Mouse (Mus musculus): ENCODE measurements around the gene Ilvbl. TPM values are rescaled to one million over a fixed set of nuclear protein-coding genes. Genes with fewer than 3 reads are reported as not detected.

Gene Ilvbl
- polyA plus RNA-seq, 1 experiment from 2014 or later, result 27.5 TPM

GRCm38 (mm10) chr10:78585606-78586005 lies 11.5 kb downstream of the Ilvbl start:
- Histone ChIP-seq H3K4me3 (ENCODE audit: low read depth, low read length) (no peak overlapping the region), H3K4me2 (replicated peaks; ENCODE audit: low read depth, low read length) (no peak overlapping the region), H3K27me3 (ENCODE audit: control insufficient read depth, insufficient read depth, low read length) (no peaks in the 10 kb centered on the region), H3K9ac (ENCODE audit: low read depth, low read length) (no peak overlapping the region), H3K4me1 (replicated peaks; ENCODE audit: control insufficient read depth, insufficient read depth, low read length) (no peaks in the 10 kb centered on the region), H3K9me3 (ENCODE audit: control insufficient read depth, low read length) (no peaks in the 10 kb centered on the region), H3K36me3 (ENCODE audit: control insufficient read depth, insufficient read depth, low read length) (peaks cover 5% of the 10 kb centered on the region), H3K27ac (ENCODE audit: low read depth, low read length) (no peak overlapping the region)
- DNase-seq (ENCODE audit: low spot score), result no peak
- 87% methylated on average over 22 of the region's 22 CpGs for WGBS
- ATAC-seq (ENCODE audit: low FRiP score), result no peak

DNA sequence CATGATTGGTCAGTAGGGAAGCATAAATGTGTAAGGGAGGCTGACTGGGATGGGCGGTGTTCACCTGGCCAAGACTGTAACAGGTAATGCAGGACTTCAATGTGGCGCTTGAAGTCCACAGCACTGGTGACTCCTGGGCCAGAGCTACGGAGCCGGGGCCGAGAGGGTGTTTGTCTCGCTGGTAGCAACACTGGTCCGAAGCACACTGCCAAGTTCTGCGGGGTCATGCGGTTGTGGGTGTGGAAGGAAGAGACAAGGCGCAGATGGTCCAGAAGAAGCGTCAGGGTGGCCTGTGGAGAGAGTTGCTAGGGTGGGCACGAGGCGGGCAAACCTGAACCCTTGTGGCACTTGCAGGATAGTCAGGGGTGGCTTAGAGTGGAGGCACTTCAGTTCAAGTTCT lies 11.9 kb downstream of the Ilvbl start:
- ATAC-seq (ENCODE audit: low FRiP score), result no peak
- Histone ChIP-seq H3K4me2 (replicated peaks; ENCODE audit: low read depth, low read length) (no peak overlapping the region), H3K36me3 (ENCODE audit: control insufficient read depth, insufficient read depth, low read length) (peaks cover 5% of the 10 kb centered on the region), H3K27ac (ENCODE audit: low read depth, low read length) (no peak overlapping the region), H3K9me3 (ENCODE audit: control insufficient read depth, low read length) (no peaks in the 10 kb centered on the region), H3K4me1 (replicated peaks; ENCODE audit: control insufficient read depth, insufficient read depth, low read length) (no peaks in the 10 kb centered on the region), H3K9ac (ENCODE audit: low read depth, low read length) (no peak overlapping the region), H3K27me3 (ENCODE audit: control insufficient read depth, insufficient read depth, low read length) (no peaks in the 10 kb centered on the region), H3K4me3 (ENCODE audit: low read depth, low read length) (no peak overlapping the region)
- no peak for DNase-seq (ENCODE audit: low spot score)
- 95% methylated on average over 13 of the region's 13 CpGs for WGBS

DNA sequence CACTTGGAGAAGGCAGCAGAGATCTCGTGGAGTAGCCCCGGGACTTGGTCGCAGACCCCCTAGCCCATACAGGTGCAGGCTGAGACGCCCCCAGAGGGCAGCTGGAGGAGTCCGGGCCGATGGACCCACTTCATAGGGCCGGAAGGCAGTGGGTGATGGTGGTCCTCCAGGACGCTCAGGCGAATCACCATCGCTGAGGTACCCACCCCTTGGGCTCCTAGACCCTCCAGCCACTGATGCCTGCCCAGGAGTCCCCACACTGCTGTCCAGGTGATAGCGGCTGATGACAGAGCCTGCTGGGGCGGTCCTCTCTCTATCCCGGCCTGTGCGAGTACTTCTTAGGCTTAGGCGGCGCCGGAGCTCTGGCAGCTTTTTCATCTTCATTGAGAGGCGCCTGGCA lies 15.1 kb downstream of the Ilvbl start:
- WGBS, result 97% methylated on average over 18 of the region's 18 CpGs
- DNase-seq (ENCODE audit: low spot score), result no peak
- ATAC-seq (ENCODE audit: low FRiP score), result no peak

GRCm38 (mm10) chr10:78589901-78590300 lies 15.8 kb downstream of the Ilvbl start:
- Histone ChIP-seq H3K9ac (ENCODE audit: low read depth, low read length) (no peak overlapping the region), H3K4me1 (replicated peaks; ENCODE audit: control insufficient read depth, insufficient read depth, low read length) (no peaks in the 10 kb centered on the region; the same call in 1 of the 2 replicates), H3K27ac (ENCODE audit: low read depth, low read length) (no peak overlapping the region), H3K4me3 (ENCODE audit: low read depth, low read length) (no peak overlapping the region), H3K4me2 (replicated peaks; ENCODE audit: low read depth, low read length) (no peak overlapping the region), H3K36me3 (ENCODE audit: control insufficient read depth, insufficient read depth, low read length) (peaks cover 5% of the 10 kb centered on the region), H3K27me3 (ENCODE audit: control insufficient read depth, insufficient read depth, low read length) (no peaks in the 10 kb centered on the region), H3K9me3 (ENCODE audit: control insufficient read depth, low read length) (no peaks in the 10 kb centered on the region)
- 95% methylated on average over 8 of the region's 8 CpGs for WGBS
- ATAC-seq (ENCODE audit: low FRiP score) (no peak), DNase-seq (ENCODE audit: low spot score) (no peak)

More for the DNA sequence above, 15.1 kb downstream of the Ilvbl start:
- no peak overlapping the region for H3K4me2 ChIP-seq (replicated peaks; ENCODE audit: low read depth, low read length)
- H3K9ac ChIP-seq (ENCODE audit: low read depth, low read length), result no peak overlapping the region
- no peaks in the 10 kb centered on the region for H3K27me3 ChIP-seq (ENCODE audit: control insufficient read depth, insufficient read depth, low read length)
- no peak overlapping the region for H3K27ac ChIP-seq (ENCODE audit: low read depth, low read length)
- no peaks in the 10 kb centered on the region; the same call in 1 of the 2 replicates for H3K4me1 ChIP-seq (replicated peaks; ENCODE audit: control insufficient read depth, insufficient read depth, low read length)
- peaks cover 5% of the 10 kb centered on the region for H3K36me3 ChIP-seq (ENCODE audit: control insufficient read depth, insufficient read depth, low read length)
- no peaks in the 10 kb centered on the region for H3K9me3 ChIP-seq (ENCODE audit: control insufficient read depth, low read length)
- H3K4me3 ChIP-seq (ENCODE audit: low read depth, low read length), result no peak overlapping the region

DNA sequence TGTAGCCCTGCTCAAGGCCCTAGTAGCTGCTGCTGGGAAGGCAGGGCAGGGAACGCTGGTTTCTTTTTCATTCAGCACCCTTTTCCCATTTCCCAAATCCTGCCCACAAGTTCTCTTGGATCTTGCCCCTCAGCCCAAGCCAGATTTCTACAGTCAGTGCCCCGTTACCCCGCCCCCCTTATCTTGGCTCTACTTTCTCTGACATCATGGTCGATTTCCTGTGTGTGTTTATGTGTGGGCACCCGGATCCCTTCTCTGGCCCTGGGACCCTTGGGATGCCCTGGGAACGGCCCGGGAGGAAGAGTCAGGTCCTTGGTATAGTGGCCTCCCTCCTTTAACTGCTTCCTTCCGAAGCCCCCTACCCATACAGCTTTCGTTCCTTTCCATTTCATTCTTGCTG lies 16.6 kb downstream of the Ilvbl start:
- Histone ChIP-seq H3K36me3 (ENCODE audit: control insufficient read depth, insufficient read depth, low read length) (peaks cover 5% of the 10 kb centered on the region; the same call in 1 of the 2 replicates), H3K4me3 (ENCODE audit: low read depth, low read length) (peak overlapping the region; percentile 55), H3K4me2 (replicated peaks; ENCODE audit: low read depth, low read length) (peak overlapping the region; percentile 86), H3K9me3 (ENCODE audit: control insufficient read depth, low read length) (no peaks in the 10 kb centered on the region), H3K4me1 (replicated peaks; ENCODE audit: control insufficient read depth, insufficient read depth, low read length) (no peaks in the 10 kb centered on the region; the same call in 1 of the 2 replicates), H3K27me3 (ENCODE audit: control insufficient read depth, insufficient read depth, low read length) (no peaks in the 10 kb centered on the region), H3K9ac (ENCODE audit: low read depth, low read length) (peak overlapping the region; percentile 73; the same call in 1 of the 2 replicates), H3K27ac (ENCODE audit: low read depth, low read length) (peak overlapping the region; percentile 33; the same call in 1 of the 2 replicates)
- ATAC-seq (ENCODE audit: low FRiP score) (no peak), DNase-seq (ENCODE audit: low spot score) (peak; percentile 17)
- WGBS, result 42% methylated on average over 9 of the region's 9 CpGs

DNA sequence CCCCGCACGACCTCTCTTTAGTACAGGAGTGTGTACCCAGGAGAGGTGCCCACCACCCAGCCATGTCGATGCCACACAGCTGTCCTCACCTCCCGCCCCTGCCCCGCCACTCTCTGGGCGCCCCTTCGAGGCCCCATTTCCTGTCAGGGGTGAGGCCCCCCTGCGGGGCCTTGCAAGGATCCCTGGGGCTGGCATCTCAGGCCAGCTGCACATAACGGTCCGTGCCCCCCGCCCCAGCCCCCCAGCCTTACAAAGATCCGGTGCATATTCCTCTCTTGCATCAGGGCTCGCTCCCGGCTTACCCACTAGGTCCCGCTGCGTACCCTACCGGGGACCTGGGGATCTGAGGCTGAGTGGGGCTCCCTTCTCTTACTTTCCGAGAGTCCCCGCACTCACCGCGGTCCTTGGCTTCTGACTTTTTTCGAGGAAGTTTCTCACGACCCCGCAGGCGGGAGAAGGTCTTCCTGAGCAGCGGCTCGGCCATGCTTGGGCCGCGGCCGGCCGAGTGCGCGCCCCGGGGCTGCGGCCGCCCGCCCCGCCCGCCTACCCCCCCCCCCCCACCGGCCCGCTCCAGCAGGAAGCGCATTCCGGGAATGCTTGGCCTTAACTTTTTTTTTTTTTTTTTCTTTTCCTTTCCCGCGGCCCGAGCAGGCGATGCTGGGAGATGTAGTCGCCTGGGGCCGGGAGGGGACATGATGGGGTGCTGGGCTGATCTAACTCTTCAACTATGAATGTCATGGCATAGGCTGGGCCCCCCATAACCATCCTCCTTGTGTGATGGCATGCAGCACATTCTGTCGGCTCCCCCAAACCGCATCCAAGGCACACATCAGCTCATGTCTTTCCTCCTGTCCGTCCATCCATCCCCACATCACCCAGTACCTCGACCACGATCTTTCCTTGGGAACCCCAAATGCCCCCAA lies 17.5 kb downstream of the Ilvbl start, which contains the start of gene Syde1:
Gene Syde1, minus strand, starts transcription at position 559 of the 923 bp plus-strand sequence.
- DNase-seq (ENCODE audit: low spot score) (peak; percentile 66), ATAC-seq (ENCODE audit: low FRiP score) (peak; percentile 76)
- 4% methylated on average over 49 of the region's 54 CpGs for WGBS

GRCm38 (mm10) chr10:78592856-78593379 lies 18.8 kb downstream of the Ilvbl start:
- Histone ChIP-seq H3K4me2 (replicated peaks; ENCODE audit: low read depth, low read length) (no peak overlapping the region), H3K4me3 (ENCODE audit: low read depth, low read length) (no peak overlapping the region), H3K4me1 (replicated peaks; ENCODE audit: control insufficient read depth, insufficient read depth, low read length) (no peaks in the 10 kb centered on the region; the same call in 1 of the 2 replicates), H3K9me3 (ENCODE audit: control insufficient read depth, low read length) (no peaks in the 10 kb centered on the region), H3K27ac (ENCODE audit: low read depth, low read length) (no peak overlapping the region), H3K27me3 (ENCODE audit: control insufficient read depth, insufficient read depth, low read length) (no peaks in the 10 kb centered on the region), H3K9ac (ENCODE audit: low read depth, low read length) (no peak overlapping the region), H3K36me3 (ENCODE audit: control insufficient read depth, insufficient read depth, low read length) (no peaks in the 10 kb centered on the region)
- DNase-seq (ENCODE audit: low spot score), result no peak
- no peak for ATAC-seq (ENCODE audit: low FRiP score)
- WGBS, result 86% methylated on average over 4 of the region's 4 CpGs

More for the DNA sequence above, 17.5 kb downstream of the Ilvbl start, which contains the start of gene Syde1:
- H3K9me3 ChIP-seq (ENCODE audit: control insufficient read depth, low read length), result no peaks in the 10 kb centered on the region
- peak within 1 kb of the TSS; percentile 33; the same call in 1 of the 2 replicates for H3K27ac ChIP-seq (ENCODE audit: low read depth, low read length)
- peak within 1 kb of the TSS; percentile 55 for H3K4me3 ChIP-seq (ENCODE audit: low read depth, low read length)
- H3K36me3 ChIP-seq (ENCODE audit: control insufficient read depth, insufficient read depth, low read length), result peaks cover 4% of the 10 kb centered on the region; the same call in 1 of the 2 replicates
- peak within 1 kb of the TSS; percentile 86 for H3K4me2 ChIP-seq (replicated peaks; ENCODE audit: low read depth, low read length)
- H3K27me3 ChIP-seq (ENCODE audit: control insufficient read depth, insufficient read depth, low read length), result no peaks in the 10 kb centered on the region
- no peaks in the 10 kb centered on the region; the same call in 1 of the 2 replicates for H3K4me1 ChIP-seq (replicated peaks; ENCODE audit: control insufficient read depth, insufficient read depth, low read length)
- peak within 1 kb of the TSS; percentile 73 for H3K9ac ChIP-seq (ENCODE audit: low read depth, low read length)

- Histone ChIP-seq H3K36me3 (ENCODE audit: control insufficient read depth, insufficient read depth, low read length) (no peaks in the 10 kb centered on the region), H3K4me3 (ENCODE audit: low read depth, low read length) (no peak overlapping the region), H3K4me2 (replicated peaks; ENCODE audit: low read depth, low read length) (no peak overlapping the region), H3K27ac (ENCODE audit: low read depth, low read length) (no peak overlapping the region), H3K9ac (ENCODE audit: low read depth, low read length) (no peak overlapping the region), H3K27me3 (ENCODE audit: control insufficient read depth, insufficient read depth, low read length) (no peaks in the 10 kb centered on the region), H3K4me1 (replicated peaks; ENCODE audit: control insufficient read depth, insufficient read depth, low read length) (no peaks in the 10 kb centered on the region; the same call in 1 of the 2 replicates), H3K9me3 (ENCODE audit: control insufficient read depth, low read length) (no peaks in the 10 kb centered on the region)
- no peak for ATAC-seq (ENCODE audit: low FRiP score)
- whole genome bisulfite sequencing, result 95% methylated on average over 5 of the region's 5 CpGs
- DNase-seq (ENCODE audit: low spot score), result no peak
Observed at GRCm38 (mm10) chr10:78593736-78594135, 19.6 kb downstream of the Ilvbl start.
